Mouse (Mus musculus): ENCODE results near the gene Txk.

Gene Txk

GRCm38 (mm10) chr5:72752585-72752984 lies at the start of gene Txk:
Txk (minus strand) TSS chr5:72752777.
- DNase-seq (ENCODE audit: low read depth, low spot score): peak; percentile 88

GRCm38 (mm10) chr5:72798563-72798962 lies 46.0 kb upstream of the Txk start:
- no peak for DNase-seq (ENCODE audit: low read depth, low spot score)

GRCm38 (mm10) chr5:72796186-72796613 lies 43.6 kb upstream of the Txk start:
- peak; percentile 18 for DNase-seq (ENCODE audit: low read depth, low spot score)

GRCm38 (mm10) chr5:72793309-72793850 lies 40.8 kb upstream of the Txk start:
- peak; percentile 17 for DNase-seq (ENCODE audit: low read depth, low spot score)

- no peak for DNase-seq (ENCODE audit: low read depth, low spot score)
Measured at GRCm38 (mm10) chr5:72791789-72792188, 39.2 kb upstream of the Txk start.

GRCm38 (mm10) chr5:72791386-72791785 lies 38.8 kb upstream of the Txk start:
- no peak for DNase-seq (ENCODE audit: low read depth, low spot score)

- no peak for DNase-seq (ENCODE audit: low read depth, low spot score)
Measured at GRCm38 (mm10) chr5:72785451-72785850, 32.9 kb upstream of the Txk start.

- no peak for DNase-seq (ENCODE audit: low read depth, low spot score)
Measured at GRCm38 (mm10) chr5:72784719-72785118, 32.1 kb upstream of the Txk start.

- DNase-seq (ENCODE audit: low read depth, low spot score): no peak
Measured at GRCm38 (mm10) chr5:72783957-72784356, 31.4 kb upstream of the Txk start.

GRCm38 (mm10) chr5:72783123-72783522 lies 30.5 kb upstream of the Txk start:
- DNase-seq (ENCODE audit: low read depth, low spot score): no peak

- no peak for DNase-seq (ENCODE audit: low read depth, low spot score)
Measured at GRCm38 (mm10) chr5:72781776-72782175, 29.2 kb upstream of the Txk start.

GRCm38 (mm10) chr5:72776595-72776994 lies 24.0 kb upstream of the Txk start:
- no peak for DNase-seq (ENCODE audit: low read depth, low spot score)

- no peak for DNase-seq (ENCODE audit: low read depth, low spot score)
Measured at GRCm38 (mm10) chr5:72776127-72776526, 23.6 kb upstream of the Txk start.

- no peak for DNase-seq (ENCODE audit: low read depth, low spot score)
Measured at GRCm38 (mm10) chr5:72769841-72770240, 17.3 kb upstream of the Txk start.

GRCm38 (mm10) chr5:72763546-72763945 lies 11.0 kb upstream of the Txk start:
- peak; percentile 41 for DNase-seq (ENCODE audit: low read depth, low spot score)

GRCm38 (mm10) chr5:72763025-72763424 lies 10.4 kb upstream of the Txk start:
- no peak for DNase-seq (ENCODE audit: low read depth, low spot score)

GRCm38 (mm10) chr5:72761758-72762157 lies 9.2 kb upstream of the Txk start:
- no peak for DNase-seq (ENCODE audit: low read depth, low spot score)

- peak; percentile 67 for DNase-seq (ENCODE audit: low read depth, low spot score)
Measured at GRCm38 (mm10) chr5:72761237-72761636, 8.7 kb upstream of the Txk start.

- peak; percentile 65 for DNase-seq (ENCODE audit: low read depth, low spot score)
Measured at GRCm38 (mm10) chr5:72758925-72759924, 6.6 kb upstream of the Txk start.

GRCm38 (mm10) chr5:72757155-72757773 lies 4.7 kb upstream of the Txk start:
- peak; percentile 63 for DNase-seq (ENCODE audit: low read depth, low spot score)

- no peak for DNase-seq (ENCODE audit: low read depth, low spot score)
Measured at GRCm38 (mm10) chr5:72755941-72756340, 3.4 kb upstream of the Txk start.

GRCm38 (mm10) chr5:72755035-72755434 lies 2.5 kb upstream of the Txk start:
- DNase-seq (ENCODE audit: low read depth, low spot score): no peak

Data from CD4-positive, CD25-positive, alpha-beta regulatory T cell, adult 2 months (primary cell).